Mouse (Mus musculus): ENCODE data around the gene ccdc198.

- TF ChIP-seq POLR2A (IDR thresholded peaks at IDR 0.05; ENCODE audit: control insufficient read depth, low read depth, low read length), result no peak
- no peak for TF ChIP-seq CTCF (IDR thresholded peaks at IDR 0.05; ENCODE audit: control insufficient read depth, insufficient read depth, insufficient replicate concordance, low read depth, low read length)
These were observed 10.3 kb downstream of the ccdc198 start for GRCm38 (mm10) chr14:49234788-49235515.

Measured in testis, adult 2 months (tissue).